Mouse (Mus musculus) ES-E14 (cell line): ENCODE measurements around the gene Dda1.

Experiments used
- CHD2 ChIP-seq: IDR thresholded peaks from 2 replicates; pipeline ENCODE4 v1.6.1; 2014; ENCODE audit warnings: mild to moderate bottlenecking, low read depth, low read length, inconsistent platforms
- HCFC1 ChIP-seq: IDR thresholded peaks from 2 replicates; pipeline ENCODE4 v1.6.1; 2012; ENCODE audit warnings: low read length, inconsistent platforms, borderline replicate concordance; ENCODE audit not compliant: insufficient read depth
- MAFK ChIP-seq: IDR thresholded peaks from 2 replicates; pipeline ENCODE4 v1.6.1; 2014; ENCODE audit warnings: mild to moderate bottlenecking, low read depth, low read length, inconsistent platforms; ENCODE audit not compliant: insufficient read depth
- ZC3H11A ChIP-seq: IDR thresholded peaks from 2 replicates; pipeline ENCODE4 v1.6.1; 2012; ENCODE audit warnings: low read depth, mild to moderate bottlenecking, inconsistent platforms, low read length, borderline replicate concordance

- TF ChIP-seq HCFC1 = no peak
- TF ChIP-seq ZC3H11A = no peak
- no peak for TF ChIP-seq MAFK
- no peak for TF ChIP-seq CHD2
Observed at GRCm38 (mm10) chr8:71474344-71474743, 5.3 kb downstream of the Dda1 start.
